Mouse (Mus musculus): ENCODE measurements around the gene Clasrp. TPM values are rescaled to one million over a fixed set of nuclear protein-coding genes. Genes with fewer than 3 reads are reported as not detected.

The Clasrp gene
- polyA plus RNA-seq, 1 experiment from 2014 or later: 57.2 TPM

- H3K4me1 ChIP-seq (replicated peaks; ENCODE audit: control insufficient read depth, insufficient read depth, low read length): peaks cover 15% of the 10 kb centered on the region
- no peak overlapping the region for H3K9ac ChIP-seq (replicated peaks; ENCODE audit: low read depth, low read length)
- no peak overlapping the region for H3K27ac ChIP-seq (ENCODE audit: low read length)
- no peak overlapping the region for H3K4me3 ChIP-seq (replicated peaks; ENCODE audit: low read length)
- H3K36me3 ChIP-seq (ENCODE audit: control insufficient read depth, insufficient read depth): no peaks in the 10 kb centered on the region
- H3K27me3 ChIP-seq (replicated peaks; ENCODE audit: control insufficient read depth, insufficient read depth, low read length): no peaks in the 10 kb centered on the region
- WGBS: 75% methylated on average over 2 of the region's 2 CpGs
- H3K9me3 ChIP-seq (ENCODE audit: control insufficient read depth, low read length): no peaks in the 10 kb centered on the region
- no peak overlapping the region for H3K4me2 ChIP-seq (ENCODE audit: low read length)
- ATAC-seq: no peak
Measured at GRCm38 (mm10) chr7:19547344-19547969, 56.8 kb downstream of the Clasrp start.

- 63% methylated on average over 3 of the region's 3 CpGs for WGBS
- no peak for ATAC-seq
- H3K4me3 ChIP-seq (replicated peaks; ENCODE audit: low read length): no peak overlapping the region
Measured at GRCm38 (mm10) chr7:19546007-19546406, 58.3 kb downstream of the Clasrp start.

GRCm38 (mm10) chr7:19543584-19543983, 60.7 kb downstream of the Clasrp start:
- no peak for ATAC-seq

More at GRCm38 (mm10) chr7:19546007-19546406, 58.3 kb downstream of the Clasrp start:
- H3K27ac ChIP-seq (ENCODE audit: low read length): no peak overlapping the region
- no peak overlapping the region for H3K4me2 ChIP-seq (ENCODE audit: low read length)
- no peaks in the 10 kb centered on the region for H3K36me3 ChIP-seq (ENCODE audit: control insufficient read depth, insufficient read depth)
- no peaks in the 10 kb centered on the region for H3K27me3 ChIP-seq (replicated peaks; ENCODE audit: control insufficient read depth, insufficient read depth, low read length)
- no peak overlapping the region for H3K9ac ChIP-seq (replicated peaks; ENCODE audit: low read depth, low read length)
- no peaks in the 10 kb centered on the region for H3K9me3 ChIP-seq (ENCODE audit: control insufficient read depth, low read length)
- H3K4me1 ChIP-seq (replicated peaks; ENCODE audit: control insufficient read depth, insufficient read depth, low read length): peaks cover 29% of the 10 kb centered on the region

GRCm38 (mm10) chr7:19542155-19542691, 62.1 kb downstream of the Clasrp start:
- H3K9me3 ChIP-seq (ENCODE audit: control insufficient read depth, low read length): no peaks in the 10 kb centered on the region
- WGBS: 43% methylated on average over 8 of the region's 8 CpGs
- H3K9ac ChIP-seq (replicated peaks; ENCODE audit: low read depth, low read length): 0 out of 2 replicates have a peak overlapping the region, but pooled peaks have one; percentile 18
- H3K4me3 ChIP-seq (replicated peaks; ENCODE audit: low read length): no peak overlapping the region
- no peaks in the 10 kb centered on the region for H3K36me3 ChIP-seq (ENCODE audit: control insufficient read depth, insufficient read depth)
- peak overlapping the region; percentile 52 for H3K27ac ChIP-seq (ENCODE audit: low read length)
- H3K27me3 ChIP-seq (replicated peaks; ENCODE audit: control insufficient read depth, insufficient read depth, low read length): no peaks in the 10 kb centered on the region
- peak overlapping the region; percentile 11; the same call in 1 of the 2 replicates for H3K4me2 ChIP-seq (ENCODE audit: low read length)
- peaks cover 30% of the 10 kb centered on the region for H3K4me1 ChIP-seq (replicated peaks; ENCODE audit: control insufficient read depth, insufficient read depth, low read length)
- ATAC-seq: peak; percentile 94

More at GRCm38 (mm10) chr7:19543584-19543983, 60.7 kb downstream of the Clasrp start:
- no peak overlapping the region for H3K27ac ChIP-seq (ENCODE audit: low read length)
- H3K4me1 ChIP-seq (replicated peaks; ENCODE audit: control insufficient read depth, insufficient read depth, low read length): peaks cover 30% of the 10 kb centered on the region
- no peaks in the 10 kb centered on the region for H3K36me3 ChIP-seq (ENCODE audit: control insufficient read depth, insufficient read depth)
- H3K4me2 ChIP-seq (ENCODE audit: low read length): no peak overlapping the region
- WGBS: 57% methylated on average over 6 of the region's 6 CpGs
- no peaks in the 10 kb centered on the region for H3K9me3 ChIP-seq (ENCODE audit: control insufficient read depth, low read length)
- no peak overlapping the region for H3K9ac ChIP-seq (replicated peaks; ENCODE audit: low read depth, low read length)
- no peak overlapping the region for H3K4me3 ChIP-seq (replicated peaks; ENCODE audit: low read length)
- H3K27me3 ChIP-seq (replicated peaks; ENCODE audit: control insufficient read depth, insufficient read depth, low read length): no peaks in the 10 kb centered on the region

- no peak overlapping the region for H3K4me2 ChIP-seq (ENCODE audit: low read length)
- peak overlapping the region; percentile 52 for H3K27ac ChIP-seq (ENCODE audit: low read length)
- no peaks in the 10 kb centered on the region for H3K9me3 ChIP-seq (ENCODE audit: control insufficient read depth, low read length)
- H3K4me1 ChIP-seq (replicated peaks; ENCODE audit: control insufficient read depth, insufficient read depth, low read length): peaks cover 30% of the 10 kb centered on the region
- WGBS: 54% methylated on average over 7 of the region's 7 CpGs
- ATAC-seq: no peak; the same call in 1 of the 2 replicates
- H3K4me3 ChIP-seq (replicated peaks; ENCODE audit: low read length): no peak overlapping the region
- no peaks in the 10 kb centered on the region for H3K36me3 ChIP-seq (ENCODE audit: control insufficient read depth, insufficient read depth)
- no peaks in the 10 kb centered on the region for H3K27me3 ChIP-seq (replicated peaks; ENCODE audit: control insufficient read depth, insufficient read depth, low read length)
- H3K9ac ChIP-seq (replicated peaks; ENCODE audit: low read depth, low read length): 0 out of 2 replicates have a peak overlapping the region, but pooled peaks have one; percentile 18
Measured at GRCm38 (mm10) chr7:19541681-19542154, 62.6 kb downstream of the Clasrp start.

GRCm38 (mm10) chr7:19540771-19541566, 63.3 kb downstream of the Clasrp start:
- Histone ChIP-seq H3K4me2 (ENCODE audit: low read length) (no peak overlapping the region), H3K27me3 (replicated peaks; ENCODE audit: control insufficient read depth, insufficient read depth, low read length) (no peaks in the 10 kb centered on the region), H3K27ac (ENCODE audit: low read length) (no peak overlapping the region), H3K9me3 (ENCODE audit: control insufficient read depth, low read length) (no peaks in the 10 kb centered on the region), H3K36me3 (ENCODE audit: control insufficient read depth, insufficient read depth) (no peaks in the 10 kb centered on the region), H3K4me1 (replicated peaks; ENCODE audit: control insufficient read depth, insufficient read depth, low read length) (peaks cover 26% of the 10 kb centered on the region), H3K4me3 (replicated peaks; ENCODE audit: low read length) (no peak overlapping the region), H3K9ac (replicated peaks; ENCODE audit: low read depth, low read length) (no peak overlapping the region)
- WGBS: 60% methylated on average over 2 of the region's 2 CpGs
- ATAC-seq: no peak

GRCm38 (mm10) chr7:19534676-19535075, 69.6 kb downstream of the Clasrp start:
- H3K4me3 ChIP-seq (replicated peaks; ENCODE audit: low read length): no peak overlapping the region
- H3K9me3 ChIP-seq (ENCODE audit: control insufficient read depth, low read length): no peaks in the 10 kb centered on the region
- no peak overlapping the region for H3K27ac ChIP-seq (ENCODE audit: low read length)
- no peak overlapping the region for H3K4me2 ChIP-seq (ENCODE audit: low read length)
- no peak overlapping the region for H3K9ac ChIP-seq (replicated peaks; ENCODE audit: low read depth, low read length)
- H3K4me1 ChIP-seq (replicated peaks; ENCODE audit: control insufficient read depth, insufficient read depth, low read length): no peaks in the 10 kb centered on the region
- WGBS: 96% methylated on average over 10 of the region's 10 CpGs
- H3K27me3 ChIP-seq (replicated peaks; ENCODE audit: control insufficient read depth, insufficient read depth, low read length): no peaks in the 10 kb centered on the region
- peaks cover 21% of the 10 kb centered on the region; the same call in 1 of the 2 replicates for H3K36me3 ChIP-seq (ENCODE audit: control insufficient read depth, insufficient read depth)
- no peak for ATAC-seq

- Histone ChIP-seq H3K4me3 (replicated peaks; ENCODE audit: low read length) (no peak overlapping the region), H3K27me3 (replicated peaks; ENCODE audit: control insufficient read depth, insufficient read depth, low read length) (no peaks in the 10 kb centered on the region), H3K9me3 (ENCODE audit: control insufficient read depth, low read length) (no peaks in the 10 kb centered on the region), H3K4me1 (replicated peaks; ENCODE audit: control insufficient read depth, insufficient read depth, low read length) (no peaks in the 10 kb centered on the region), H3K9ac (replicated peaks; ENCODE audit: low read depth, low read length) (no peak overlapping the region), H3K4me2 (ENCODE audit: low read length) (no peak overlapping the region), H3K36me3 (ENCODE audit: control insufficient read depth, insufficient read depth) (peaks cover 21% of the 10 kb centered on the region; the same call in 1 of the 2 replicates), H3K27ac (ENCODE audit: low read length) (no peak overlapping the region)
- 86% methylated on average over 14 of the region's 14 CpGs for WGBS
- ATAC-seq: no peak
Measured at GRCm38 (mm10) chr7:19532240-19532639, 72.0 kb downstream of the Clasrp start.

GRCm38 (mm10) chr7:19531077-19531476, 73.2 kb downstream of the Clasrp start:
- WGBS: 85% methylated on average over 10 of the region's 10 CpGs
- H3K27ac ChIP-seq (ENCODE audit: low read length): no peak overlapping the region
- H3K4me1 ChIP-seq (replicated peaks; ENCODE audit: control insufficient read depth, insufficient read depth, low read length): no peaks in the 10 kb centered on the region
- ATAC-seq: no peak
- no peak overlapping the region for H3K4me3 ChIP-seq (replicated peaks; ENCODE audit: low read length)
- H3K27me3 ChIP-seq (replicated peaks; ENCODE audit: control insufficient read depth, insufficient read depth, low read length): no peaks in the 10 kb centered on the region
- H3K9ac ChIP-seq (replicated peaks; ENCODE audit: low read depth, low read length): no peak overlapping the region
- peaks cover 21% of the 10 kb centered on the region; the same call in 1 of the 2 replicates for H3K36me3 ChIP-seq (ENCODE audit: control insufficient read depth, insufficient read depth)
- H3K9me3 ChIP-seq (ENCODE audit: control insufficient read depth, low read length): no peaks in the 10 kb centered on the region
- H3K4me2 ChIP-seq (ENCODE audit: low read length): no peak overlapping the region
